In genomic region chr1:58727019-58727746, GRCm38 (mm10) we compare ENCODE assay signal across 11 mouse cellular contexts. TPM values are rescaled to one million over a fixed set of nuclear protein-coding genes. Genes with fewer than 3 reads are reported as not detected.
A peak's percentile ranks its signal among the peaks of the same experiment; 100 is the strongest.
DNase-seq lines count a peak whose midpoint lies in the region; ATAC-seq and TF ChIP-seq lines count a peak whose summit lies in the region.
"Had no signal": no experiment of that assay in that cellular context is flagged by ENCODE, and none has a peak within 500 bp of the region (broad histone marks: within the 10 kb centered on the region; RNA-seq: fewer than 3 reads in every experiment).

No protein-coding gene starts in this region.

- WGBS in heart, embryonic 10.5 days, result 90% methylated on average over 1 of the region's 1 CpGs
- 68% methylated on average over 1 of the region's 1 CpGs for WGBS in spleen, adult 2 months
- WGBS in kidney, postnatal 0 days, result 83% methylated on average over 1 of the region's 1 CpGs
- WGBS in small intestine, adult 2 months, result 81% methylated on average over 1 of the region's 1 CpGs
- 91% methylated on average over 1 of the region's 1 CpGs for WGBS in hindbrain, embryonic 12.5 days

- H3K4me3 ChIP-seq in heart, embryonic 10.5 days, result no peak overlapping the region
- no peak overlapping the region for H3K4me3 ChIP-seq in spleen, adult 2 months (ENCODE audit: extremely low read depth, insufficient read depth, insufficient read length)
- H3K4me3 ChIP-seq in kidney, postnatal 0 days (replicated peaks; ENCODE audit: low read depth, low read length), result no peak overlapping the region
- H3K4me3 ChIP-seq in small intestine, adult 2 months (ENCODE audit: low read depth, low read length), result no peak overlapping the region
- no peak overlapping the region for H3K4me3 ChIP-seq in hindbrain, embryonic 12.5 days
- H3K4me3 ChIP-seq: limb, embryonic 13.5 days had no signal

- peaks cover 49% of the 10 kb centered on the region for H3K36me3 ChIP-seq in heart, embryonic 10.5 days
- peaks cover 24% of the 10 kb centered on the region for H3K36me3 ChIP-seq in spleen, adult 2 months (ENCODE audit: control insufficient read depth, insufficient read depth, low read length)
- peaks cover 25% of the 10 kb centered on the region for H3K36me3 ChIP-seq in kidney, postnatal 0 days (ENCODE audit: insufficient read depth, low read length)
- H3K36me3 ChIP-seq in small intestine, adult 2 months (ENCODE audit: control insufficient read depth, insufficient read depth, low read length), result peaks cover 42% of the 10 kb centered on the region
- peaks cover 20% of the 10 kb centered on the region; the same call in 1 of the 2 replicates for H3K36me3 ChIP-seq in hindbrain, embryonic 12.5 days

- no peaks in the 10 kb centered on the region for H3K27me3 ChIP-seq in heart, embryonic 10.5 days (ENCODE audit: insufficient read depth, poor library complexity, severe bottlenecking)
- no peaks in the 10 kb centered on the region for H3K27me3 ChIP-seq in spleen, adult 2 months (ENCODE audit: control insufficient read depth, insufficient read depth, low read length)
- H3K27me3 ChIP-seq in kidney, postnatal 0 days (ENCODE audit: insufficient read depth, low read length), result no peaks in the 10 kb centered on the region
- no peaks in the 10 kb centered on the region for H3K27me3 ChIP-seq in small intestine, adult 2 months (ENCODE audit: control insufficient read depth, insufficient read depth, low read length)
- H3K27me3 ChIP-seq in hindbrain, embryonic 12.5 days, result no peaks in the 10 kb centered on the region
- H3K27me3 ChIP-seq: limb, embryonic 13.5 days had no signal

- TF ChIP-seq POLR2A in spleen, adult 2 months (IDR thresholded peaks at IDR 0.05; ENCODE audit: low read depth, low read length), result no peak
- no peak for TF ChIP-seq POLR2A in small intestine, adult 2 months (IDR thresholded peaks at IDR 0.05; ENCODE audit: low read depth, low read length)

- no peak for TF ChIP-seq CTCF in spleen, adult 2 months (IDR thresholded peaks at IDR 0.05; ENCODE audit: extremely low read depth, insufficient read depth, insufficient read length, insufficient replicate concordance)
- 0 out of 2 replicates have a peak, but pooled peaks have one; percentile 22 for TF ChIP-seq CTCF in kidney, postnatal 0 days (IDR thresholded peaks at IDR 0.05; ENCODE audit: low read depth)
- no peak for TF ChIP-seq CTCF in small intestine, adult 2 months (IDR thresholded peaks at IDR 0.05; ENCODE audit: extremely low read depth, insufficient read length, insufficient replicate concordance, low read depth, low read length)

- DNase-seq in heart, adult 18-20 months, result peak; percentile 49 to 82
- no peak for DNase-seq in heart, embryonic 10.5 days (ENCODE audit: low spot score)
- DNase-seq in spleen, adult 2 months (ENCODE audit: low read depth in 1 of 2, low spot score in 2 of 2), result no peak
- DNase-seq in spleen, adult 18-20 months, result no peak
- peak; percentile 52 for DNase-seq in kidney, postnatal 0 days (ENCODE audit: low spot score)
- no peak for DNase-seq in urinary bladder, postnatal 14 days (ENCODE audit: low spot score)

- no peak for ATAC-seq in kidney, postnatal 0 days (replicated peaks; ENCODE audit: low FRiP score, low read depth)
- no peak for ATAC-seq in hindbrain, embryonic 12.5 days (ENCODE audit: low FRiP score)

- no peaks in the 10 kb centered on the region for H3K9me3 ChIP-seq in heart, embryonic 10.5 days
- H3K9me3 ChIP-seq in kidney, postnatal 0 days (replicated peaks; ENCODE audit: low read length), result no peaks in the 10 kb centered on the region
- no peaks in the 10 kb centered on the region for H3K9me3 ChIP-seq in hindbrain, embryonic 12.5 days (replicated peaks)
- H3K9me3 ChIP-seq: limb, embryonic 13.5 days had no signal

- H3K4me2 ChIP-seq in kidney, postnatal 0 days (ENCODE audit: low read length), result peak overlapping the region; percentile 31; the same call in 1 of the 2 replicates
- no peak overlapping the region for H3K4me2 ChIP-seq in hindbrain, embryonic 12.5 days (replicated peaks)
- H3K4me2 ChIP-seq: limb, embryonic 13.5 days had no signal

- no peak overlapping the region for H3K9ac ChIP-seq in kidney, postnatal 0 days (ENCODE audit: low read depth, low read length)
- no peak overlapping the region for H3K9ac ChIP-seq in hindbrain, embryonic 12.5 days
- H3K9ac ChIP-seq: limb, embryonic 13.5 days had no signal

- H3K4me1 ChIP-seq in heart, embryonic 10.5 days, result peaks cover 10% of the 10 kb centered on the region
- peaks cover 15% of the 10 kb centered on the region; the same call in 1 of the 2 replicates for H3K4me1 ChIP-seq in spleen, adult 2 months (ENCODE audit: control insufficient read depth, insufficient read depth, insufficient read length)
- H3K4me1 ChIP-seq in kidney, postnatal 0 days (replicated peaks; ENCODE audit: insufficient read depth, low read length), result peaks cover 5% of the 10 kb centered on the region; the same call in 1 of the 2 replicates
- peaks cover 11% of the 10 kb centered on the region; the same call in 1 of the 2 replicates for H3K4me1 ChIP-seq in small intestine, adult 2 months (ENCODE audit: control insufficient read depth, insufficient read depth, insufficient read length, low read length)
- no peaks in the 10 kb centered on the region; the same call in 1 of the 2 replicates for H3K4me1 ChIP-seq in hindbrain, embryonic 12.5 days

- no peak overlapping the region for H3K27ac ChIP-seq in heart, embryonic 10.5 days
- H3K27ac ChIP-seq in spleen, adult 2 months (ENCODE audit: insufficient read depth, low read length), result peak overlapping the region; percentile 35; the same call in 1 of the 2 replicates
- H3K27ac ChIP-seq in kidney, postnatal 0 days, result peak overlapping the region; percentile 58
- H3K27ac ChIP-seq in small intestine, adult 2 months (ENCODE audit: insufficient read depth, low read depth, low read length), result peak overlapping the region; percentile 51
- no peak overlapping the region for H3K27ac ChIP-seq in hindbrain, embryonic 12.5 days
- H3K27ac ChIP-seq: limb, embryonic 13.5 days had no signal

RNA-seq across cellular contexts. Expression of gene Cflar, which starts 15.9 kb away (rescaled TPM):
- 10 to 100 TPM; 65.2 to 75.0 TPM for total RNA-seq in heart, adult 18-20 months (2021)
- 31.5 and 31.6 TPM in 2 replicates for polyA plus RNA-seq in heart, embryonic 10.5 days (2016; fragmentation: Nextera tagmentation; extraction: Ambion mirVana)
- polyA plus RNA-seq in spleen, adult 2 months (2012; rRNA removed), result 28.2 and 33.2 TPM in 2 replicates
- 62.1 and 66.4 TPM in 2 replicates for polyA plus RNA-seq in kidney, postnatal 0 days (2015; fragmentation: Nextera tagmentation; extraction: Ambion mirVana)
- polyA plus RNA-seq in small intestine, adult 2 months (2012; rRNA removed), result 9.8 and 29.5 TPM in 2 replicates
- 22.6 and 23.5 TPM in 2 replicates for polyA plus RNA-seq in hindbrain, embryonic 12.5 days (2016; fragmentation: Nextera tagmentation; extraction: Ambion mirVana)

RNA-seq across cellular contexts. Expression of gene Als2cr12, which starts 31.4 kb away (rescaled TPM):
- total RNA-seq in heart, adult 18-20 months (2021), result not detected
- not detected in 2 replicates for polyA plus RNA-seq in heart, embryonic 10.5 days (2016; fragmentation: Nextera tagmentation; extraction: Ambion mirVana)
- 0.15 TPM in 1 of 2 replicates, not detected in the other for polyA plus RNA-seq in spleen, adult 2 months (2012; rRNA removed)
- polyA plus RNA-seq in kidney, postnatal 0 days (2015; fragmentation: Nextera tagmentation; extraction: Ambion mirVana), result 0.92 and 0.96 TPM in 2 replicates
- 0.06 and 0.47 TPM in 2 replicates for polyA plus RNA-seq in small intestine, adult 2 months (2012; rRNA removed)
- 0.13 TPM in 1 of 2 replicates, not detected in the other for polyA plus RNA-seq in hindbrain, embryonic 12.5 days (2016; fragmentation: Nextera tagmentation; extraction: Ambion mirVana)
- total RNA-seq: gastrocnemius, adult 8-10 months; monocyte, adult 5-6 weeks had no signal
- polyA plus RNA-seq: limb, embryonic 13.5 days had no signal

Comparison
In these comparisons a context has a peak if more than half of its experiments do, and no peak if none do; other contexts are left out.
1. DNase-seq: peak in heart, adult 18-20 months (2 of 2) and kidney, postnatal 0 days (single experiment); none in heart, embryonic 10.5 days (single experiment), spleen, adult 2 months (0 of 2), spleen, adult 18-20 months (0 of 2) and urinary bladder, postnatal 14 days (single experiment).
2. H3K27ac ChIP-seq: peak in spleen, adult 2 months (single experiment), kidney, postnatal 0 days (single experiment) and small intestine, adult 2 months (single experiment); none in heart, embryonic 10.5 days (single experiment) and hindbrain, embryonic 12.5 days (single experiment).